Mouse (Mus musculus): ENCODE data around the gene Tkt.
"Not testable (repeated sequence)": the region's sequence is repeated elsewhere in the genome, so short reads cannot be mapped to it uniquely, and the experiment has no call there.

The Tkt gene

GRCm38 (mm10) chr14:30553185-30553584 lies 5.0 kb downstream of the Tkt start:
- DNase-seq (ENCODE audit: low spot score), result no peak

DNA sequence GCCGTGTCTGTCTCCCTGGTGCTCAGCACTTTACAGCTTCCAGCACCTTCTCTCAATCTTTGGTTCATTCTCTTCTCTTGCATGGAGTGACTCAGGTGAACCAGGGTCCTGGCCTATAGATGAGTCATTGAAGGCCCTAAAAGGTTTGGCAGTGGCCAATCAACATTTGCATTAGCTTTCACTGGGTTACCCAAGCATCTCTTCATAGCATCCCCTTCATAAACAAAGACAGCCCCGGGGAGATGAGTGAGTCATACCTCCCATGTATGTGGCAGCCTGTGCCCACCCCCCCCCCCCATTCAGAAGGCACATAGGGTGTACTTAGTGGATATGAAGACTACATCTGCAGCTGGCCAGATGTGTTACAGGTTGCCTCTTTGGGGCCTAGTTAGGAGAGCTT lies 8.5 kb downstream of the Tkt start:
- no peak for DNase-seq (ENCODE audit: low spot score)

- no peak for DNase-seq (ENCODE audit: low spot score)
Measured at GRCm38 (mm10) chr14:30557730-30558129, 9.6 kb downstream of the Tkt start.

DNA sequence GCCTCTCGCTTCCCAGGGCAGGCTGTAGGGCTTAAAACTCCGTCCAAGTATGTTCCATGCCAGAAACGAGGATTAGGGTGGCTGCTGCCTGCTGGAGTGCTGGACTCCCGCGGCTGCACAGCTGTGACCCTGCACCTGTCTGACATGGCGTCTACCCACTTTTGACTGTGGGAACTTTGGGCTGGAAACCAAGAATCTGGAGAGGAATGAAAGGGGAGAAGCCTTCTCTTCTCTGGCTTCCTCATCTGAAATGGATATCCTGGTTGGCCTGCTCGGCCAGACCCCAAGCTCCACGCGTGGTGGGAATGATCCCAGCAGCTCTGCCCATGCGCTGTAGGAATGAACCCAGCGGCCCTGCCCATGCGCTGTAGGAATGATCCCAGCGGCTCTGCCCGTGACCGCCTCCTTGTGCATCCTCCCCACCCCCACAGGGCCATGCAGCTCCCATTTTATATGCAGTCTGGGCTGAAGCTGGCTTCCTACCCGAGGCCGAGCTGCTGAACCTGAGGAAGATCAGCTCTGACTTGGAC lies 11.2 kb downstream of the Tkt start:
- no peak for DNase-seq (ENCODE audit: low spot score)

DNA sequence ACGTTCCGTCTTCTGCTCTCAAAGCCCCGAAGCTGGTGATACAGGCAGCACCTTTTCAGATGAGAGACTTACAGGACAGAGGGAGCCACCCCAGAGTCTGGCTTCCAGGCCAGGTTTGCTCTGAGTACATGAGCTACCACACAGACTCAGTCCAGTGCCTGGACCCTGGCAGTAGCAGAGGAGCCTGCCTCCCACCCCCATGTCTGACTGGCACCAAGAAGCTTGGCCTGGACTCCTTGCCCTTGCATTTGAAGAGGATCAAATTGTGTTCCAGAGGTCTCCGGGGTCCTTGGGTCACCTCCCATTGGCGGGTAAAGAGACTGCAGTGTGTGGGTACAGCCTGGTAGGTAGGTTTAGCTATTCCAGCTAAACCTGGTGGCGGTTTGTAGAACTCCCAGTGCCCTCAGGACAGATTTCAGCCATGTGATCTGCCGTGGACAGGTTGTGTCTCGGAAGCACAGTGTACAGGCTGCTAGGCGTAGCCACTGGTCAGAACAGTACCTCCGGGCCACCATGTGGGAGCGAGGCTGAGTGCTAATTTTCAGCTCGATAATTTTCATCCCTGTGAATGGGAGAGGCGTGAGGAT lies 12.7 kb downstream of the Tkt start:
- no peak for DNase-seq (ENCODE audit: low spot score)

GRCm38 (mm10) chr14:30561470-30562187 lies 13.5 kb downstream of the Tkt start:
- no peak for DNase-seq (ENCODE audit: low spot score)

DNA sequence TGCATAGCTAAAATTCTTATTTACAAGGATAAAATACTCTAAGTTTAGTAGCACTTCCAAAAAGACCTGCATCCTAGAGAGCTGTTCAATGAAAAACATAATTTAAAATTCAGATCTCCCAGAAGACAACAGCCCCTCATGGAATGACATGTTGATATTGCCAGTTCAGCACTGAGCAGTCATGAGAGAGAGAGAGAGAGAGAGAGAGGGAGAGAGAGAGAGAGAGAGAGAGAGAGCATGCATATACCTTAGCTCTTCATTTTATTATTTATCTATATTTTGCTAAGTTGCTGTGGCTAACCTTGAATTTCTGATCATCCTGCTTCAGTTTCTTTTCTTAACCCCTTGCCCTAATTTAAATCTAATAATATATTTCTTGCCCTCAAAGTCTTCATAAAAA lies 14.2 kb downstream of the Tkt start:
- DNase-seq (ENCODE audit: low spot score), result no peak

DNA sequence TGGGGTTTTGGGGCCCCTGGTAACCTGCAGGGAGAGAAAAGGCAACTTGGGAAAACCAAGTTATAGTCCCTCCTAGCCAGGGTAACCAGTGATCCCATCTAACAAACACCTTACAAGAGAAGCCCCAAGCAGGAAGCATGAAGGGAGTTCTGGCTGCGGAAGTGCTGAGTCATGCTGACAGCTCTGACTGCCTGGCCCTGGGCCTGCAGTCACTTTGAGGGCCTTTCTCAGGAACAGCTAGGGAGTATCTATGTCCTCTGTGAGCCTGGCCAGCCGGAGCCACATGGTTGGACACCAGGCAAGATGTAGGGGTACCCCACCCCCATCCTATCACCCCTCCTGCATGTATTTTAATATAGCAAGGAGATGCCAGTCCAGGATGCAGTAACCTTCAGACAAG lies 16.3 kb downstream of the Tkt start:
- no peak for DNase-seq (ENCODE audit: low spot score)

DNA sequence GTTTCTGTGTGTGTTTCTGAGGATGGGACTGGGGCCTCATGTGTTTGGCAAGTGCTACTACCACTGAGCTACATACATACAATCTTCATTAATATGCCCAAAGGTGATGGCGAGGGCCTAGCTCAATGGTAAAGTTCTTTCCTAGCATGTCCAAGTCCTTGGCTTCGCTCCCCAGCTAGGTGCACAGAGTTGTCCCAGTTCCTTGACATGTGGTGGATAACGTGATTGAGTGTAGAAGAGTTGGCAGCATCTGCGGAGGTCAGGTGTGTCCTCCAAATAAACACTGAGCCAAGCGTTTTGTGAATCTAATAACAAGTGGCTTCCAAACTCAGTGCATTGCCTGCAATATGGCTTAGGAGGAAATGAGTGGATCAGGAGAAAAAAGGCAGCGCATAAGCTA lies 18.2 kb downstream of the Tkt start:
- no peak for DNase-seq (ENCODE audit: low spot score)

DNA sequence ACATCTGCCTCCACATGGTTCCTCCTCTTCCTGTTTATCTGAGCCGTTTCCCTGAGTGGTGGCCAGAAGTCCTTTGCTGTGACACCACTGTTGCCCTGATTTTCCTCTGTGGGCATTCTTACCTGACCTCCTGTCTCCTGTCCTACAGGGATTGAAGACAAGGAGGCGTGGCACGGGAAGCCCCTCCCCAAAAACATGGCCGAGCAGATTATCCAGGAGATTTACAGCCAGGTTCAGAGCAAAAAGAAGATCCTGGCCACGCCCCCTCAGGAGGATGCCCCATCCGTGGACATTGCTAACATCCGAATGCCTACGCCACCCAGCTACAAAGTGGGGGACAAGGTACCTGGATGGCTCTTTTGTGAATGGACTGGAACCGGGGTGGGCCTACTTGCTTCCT lies 19.9 kb downstream of the Tkt start:
- no peak for DNase-seq (ENCODE audit: low spot score)

GRCm38 (mm10) chr14:30570303-30570702 lies 22.1 kb downstream of the Tkt start:
- DNase-seq (ENCODE audit: low spot score), result no peak

- no peak for DNase-seq (ENCODE audit: low spot score)
Measured at GRCm38 (mm10) chr14:30572253-30572652, 24.1 kb downstream of the Tkt start.

DNA sequence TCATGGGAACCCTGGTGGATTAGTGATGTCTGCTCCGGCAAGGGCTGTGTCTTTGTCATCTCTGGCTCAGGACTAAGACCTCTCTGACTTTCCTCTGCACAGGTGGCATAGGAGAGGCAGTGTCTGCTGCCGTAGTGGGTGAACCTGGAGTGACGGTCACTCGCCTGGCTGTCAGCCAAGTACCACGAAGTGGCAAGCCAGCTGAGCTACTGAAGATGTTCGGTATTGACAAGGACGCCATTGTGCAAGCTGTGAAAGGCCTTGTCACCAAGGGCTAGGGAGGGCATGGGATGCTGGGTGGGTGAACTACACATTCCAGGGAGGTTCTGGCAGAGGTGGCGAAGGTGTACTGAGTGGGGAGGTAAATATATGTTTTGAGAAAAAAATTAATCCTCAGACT lies 25.1 kb downstream of the Tkt start:
- no peak for DNase-seq (ENCODE audit: low spot score)

GRCm38 (mm10) chr14:30573983-30574584 lies 25.9 kb downstream of the Tkt start:
- peak; percentile 92 for DNase-seq (ENCODE audit: low spot score)

- no peak for DNase-seq (ENCODE audit: low spot score)
Measured at GRCm38 (mm10) chr14:30575791-30576190, 27.6 kb downstream of the Tkt start.

GRCm38 (mm10) chr14:30576260-30576659 lies 28.1 kb downstream of the Tkt start:
- no peak for DNase-seq (ENCODE audit: low spot score)

DNA sequence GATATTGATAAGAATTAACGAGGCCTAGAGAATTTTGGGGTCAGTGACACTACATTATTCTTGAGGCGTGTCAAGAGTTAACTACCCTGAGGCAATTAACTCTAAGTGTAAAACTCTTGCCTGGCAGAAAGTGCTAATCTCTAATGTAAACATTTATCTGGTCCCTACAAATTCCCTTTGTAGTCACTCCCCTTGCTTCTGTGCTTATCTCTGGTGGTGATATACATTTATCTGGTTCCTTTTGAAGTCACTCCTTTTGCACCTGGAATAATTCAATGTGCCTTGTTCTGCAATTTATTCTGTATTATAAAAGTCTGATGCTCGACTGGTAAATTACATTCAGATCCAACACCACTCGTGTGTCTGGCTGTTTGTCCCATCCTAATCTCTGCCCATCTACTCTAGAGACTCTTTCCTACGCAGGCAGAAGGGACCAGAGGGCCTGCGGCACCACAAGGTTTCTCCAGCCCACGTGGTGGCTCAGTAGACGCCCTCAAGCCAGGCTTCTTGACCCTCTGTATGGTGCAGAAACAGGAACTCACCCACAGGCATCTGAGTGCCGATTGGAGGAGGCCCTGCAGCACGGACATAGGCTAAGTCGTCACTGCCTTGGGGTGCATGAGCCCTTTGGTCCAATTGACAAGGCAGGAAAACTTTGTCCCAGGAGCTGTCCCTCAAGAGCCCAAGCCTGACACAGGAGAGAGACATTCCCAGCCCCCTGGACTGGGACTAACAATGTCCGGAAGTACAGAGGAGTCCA lies 29.3 kb downstream of the Tkt start:
- DNase-seq (ENCODE audit: low spot score), result not testable (repeated sequence)

- no peak for DNase-seq (ENCODE audit: low spot score)
Measured at GRCm38 (mm10) chr14:30579180-30579579, 31.0 kb downstream of the Tkt start.

DNA sequence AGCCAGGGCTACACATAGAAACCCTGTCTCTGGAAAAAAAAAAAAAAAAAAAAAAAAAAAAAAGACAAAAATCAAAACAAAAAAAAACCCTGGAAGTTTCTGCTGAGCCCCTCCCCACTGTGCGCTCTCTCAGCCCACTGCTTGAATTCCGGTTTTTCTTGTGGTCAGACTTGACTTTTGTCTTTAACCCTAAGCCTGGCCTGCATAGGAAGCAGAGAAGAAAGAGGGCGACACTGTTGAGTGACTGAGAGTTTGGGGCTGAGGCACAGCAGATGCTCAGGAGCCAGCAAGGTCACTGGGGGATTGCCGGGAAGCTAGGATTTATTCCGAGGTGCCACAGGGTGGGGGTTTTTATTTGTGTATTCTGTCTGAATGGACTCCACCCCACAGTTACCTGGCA lies 31.7 kb downstream of the Tkt start:
- no peak for DNase-seq (ENCODE audit: low spot score)

DNA sequence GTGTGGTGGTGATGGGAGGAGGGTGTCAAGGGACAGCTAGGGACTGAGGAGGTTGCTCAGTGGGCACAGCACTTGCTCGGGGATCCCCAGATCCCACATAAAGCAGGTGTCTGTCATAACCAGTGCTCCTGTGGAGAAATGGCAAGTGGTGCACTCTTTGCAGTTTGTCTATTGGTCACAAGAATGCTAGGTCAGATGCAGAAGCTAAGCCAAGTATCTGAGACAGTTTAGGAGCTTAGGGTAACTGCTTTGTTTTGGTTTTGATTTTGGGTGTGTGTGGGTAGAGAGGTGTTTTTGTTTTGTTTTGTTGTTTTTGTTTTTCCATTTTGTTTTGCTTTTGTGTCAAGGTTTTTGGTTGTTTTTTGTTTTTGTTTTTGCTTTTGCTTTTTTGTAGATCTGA lies 33.1 kb downstream of the Tkt start:
- DNase-seq (ENCODE audit: low spot score), result no peak

- no peak for DNase-seq (ENCODE audit: low spot score)
Measured at GRCm38 (mm10) chr14:30584077-30584476, 35.9 kb downstream of the Tkt start.

DNA sequence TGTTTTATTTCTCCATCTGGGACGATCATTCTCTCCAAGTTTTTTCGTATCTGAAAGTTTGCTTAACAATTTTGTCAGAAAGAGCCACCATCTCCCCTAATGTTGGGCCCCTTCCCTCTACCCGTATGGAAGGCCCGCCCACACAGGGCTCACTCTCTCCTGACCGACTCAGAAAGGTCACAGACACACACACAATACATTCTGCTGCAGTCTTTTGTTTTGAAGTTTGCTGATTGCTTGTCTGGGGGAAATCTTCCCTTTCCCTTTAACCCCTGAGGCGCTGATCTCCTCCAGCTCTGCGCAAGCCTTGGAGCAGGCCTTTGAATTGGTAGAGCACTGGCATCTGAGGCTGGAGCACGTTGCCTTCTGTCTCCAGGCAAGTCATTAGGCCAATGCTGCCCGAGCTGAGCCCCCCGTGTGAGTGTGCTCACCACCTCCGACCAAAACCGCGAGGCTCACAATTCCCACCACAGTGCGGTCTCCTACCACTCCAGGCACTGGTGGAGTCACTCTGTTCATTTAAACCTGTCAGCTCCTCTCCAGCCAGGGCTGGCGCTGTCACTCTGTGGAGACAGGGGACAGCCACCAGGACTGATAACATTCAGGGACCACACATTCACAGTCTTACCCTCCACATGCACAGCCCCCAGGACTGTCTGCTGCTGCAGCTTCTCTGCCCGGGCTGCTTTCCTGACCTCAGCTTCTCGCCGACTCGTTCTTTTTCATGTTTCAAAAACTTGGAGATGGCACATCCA lies 36.5 kb downstream of the Tkt start:
- DNase-seq (ENCODE audit: low spot score), result peak; percentile 68
